Mouse (Mus musculus) lung, adult 2 months (tissue): Measurements from ENCODE around the gene Il15.

ENCODE experiments used
- CTCF ChIP-seq: fragments of 200-500 bp; IDR thresholded peaks from 2 replicates; pipeline ENCODE4 v1.5.1; 2011; ENCODE audit warnings: mild to moderate bottlenecking, low read length, control low read depth; ENCODE audit not compliant: insufficient read depth
- POLR2A ChIP-seq: fragments of 200-500 bp; IDR thresholded peaks from 2 replicates; pipeline ENCODE4 v1.6.1; 2011; ENCODE audit warnings: low read depth, mild to moderate bottlenecking, control low read depth, low read length, borderline replicate concordance; ENCODE audit errors: extremely low read depth

- TF ChIP-seq POLR2A: no peak
- no peak for TF ChIP-seq CTCF
Measured at GRCm38 (mm10) chr8:82306424-82306823, 96.6 kb downstream of the Il15 start.
